Mouse (Mus musculus) heart, embryonic 16.5 days (tissue): Measurements from ENCODE around the gene Kank3. TPM values are rescaled to one million over a fixed set of nuclear protein-coding genes. Genes with fewer than 3 reads are reported as not detected.
A peak's percentile ranks its signal among the peaks of the same experiment; 100 is the strongest.

Experiments
- ATAC-seq: fragments of 200-750 bp; cut with Nextera tagmentation; replicated peaks from 2 replicates; pipeline ENCODE4 v1.8.0; 2017; ENCODE audit warnings: moderate number of reproducible peaks; ENCODE audit not compliant: insufficient read depth, low FRiP score; ENCODE audit errors: extremely low read depth
- H3K27ac ChIP-seq: fragments of 300-500 bp; sonication (generic); 2 replicates; pipeline ENCODE4 v1.5.1; 2014; ENCODE audit warnings: mild to moderate bottlenecking, low read length, control low read depth, moderate library complexity
- H3K27me3 ChIP-seq: fragments of 300-500 bp; sonication (generic); 2 replicates; pipeline ENCODE4 v1.6.1; 2014; ENCODE audit warnings: low read length, mixed read lengths; ENCODE audit not compliant: control insufficient read depth, insufficient read depth
- H3K36me3 ChIP-seq: fragments of 300-500 bp; sonication (generic); 2 replicates; pipeline ENCODE4 v1.6.1; 2014; ENCODE audit not compliant: control insufficient read depth, insufficient read depth
- H3K4me1 ChIP-seq: fragments of 300-500 bp; sonication (generic); 2 replicates; pipeline ENCODE4 v1.6.1; 2014; ENCODE audit warnings: low read length, mixed read lengths; ENCODE audit not compliant: control insufficient read depth, insufficient read depth
- H3K4me2 ChIP-seq: fragments of 300-500 bp; sonication (generic); 2 replicates; pipeline ENCODE4 v1.6.1; 2014; ENCODE audit warnings: low read depth, mild to moderate bottlenecking, control low read depth, low read length
- H3K4me3 ChIP-seq: fragments of 300-500 bp; sonication (generic); 2 replicates; pipeline ENCODE4 v1.5.1; 2014; ENCODE audit warnings: mild to moderate bottlenecking, control low read depth, low read length
- H3K9ac ChIP-seq: fragments of 300-500 bp; sonication (generic); 2 replicates; pipeline ENCODE4 v1.6.1; 2014; ENCODE audit warnings: low read length, control low read depth
- H3K9me3 ChIP-seq: fragments of 300-500 bp; sonication (generic); replicated peaks from 2 replicates; pipeline ENCODE4 v1.6.1; 2016; ENCODE audit warnings: low read length; ENCODE audit not compliant: control insufficient read depth
- WGBS: fragments of 180-500 bp; shearing (Covaris S2); extraction: QIAGEN DNeasy Blood & Tissue Kit; methylation state at CpG from one replicate; pipeline ENCODE4 v1.1.7; 2014; 5-methylcytosine and 5-hydroxymethylcytosine counted together
- polyA plus RNA-seq: library from polyadenylated mRNA; unstranded; fragments of >200 nt; fragmentation: Nextera tagmentation; extraction: Ambion mirVana; gene quantifications from 2 replicates; pipeline ENCODE4 v1.2.1, GENCODE M21; 2015

Gene Kank3
- polyA plus RNA-seq, 1 experiment from 2014 or later, result 48.5 TPM

GRCm38 (mm10) chr17:33865330-33866030, 55.2 kb downstream of the Kank3 start:
- H3K4me2 ChIP-seq, result peak overlapping the region; percentile 37; the same call in 1 of the 2 replicates
- H3K4me3 ChIP-seq, result no peak overlapping the region
- no peaks in the 10 kb centered on the region for H3K9me3 ChIP-seq
- WGBS, result 23% methylated on average over 8 of the region's 9 CpGs
- H3K27me3 ChIP-seq, result no peaks in the 10 kb centered on the region
- H3K4me1 ChIP-seq, result 0 out of 2 replicates have a peak, but pooled peaks cover 2% of the 10 kb centered on the region
- no peaks in the 10 kb centered on the region for H3K36me3 ChIP-seq
- H3K9ac ChIP-seq, result no peak overlapping the region
- ATAC-seq, result no peak
- H3K27ac ChIP-seq, result no peak overlapping the region

Other genes starting within 250 kb of the Kank3 start
- gene Zfp414, start 181.4 kb upstream of the Kank3 start, polyA plus RNA-seq, result 25.8 and 28.7 TPM in 2 replicates
- 0.41 and 0.49 TPM in 2 replicates for gene Pram1, start 172.5 kb upstream of the Kank3 start, polyA plus RNA-seq
- 192 and 225 TPM in 2 replicates for gene Hnrnpm, start 123.7 kb upstream of the Kank3 start, polyA plus RNA-seq
- 96.0 and 100 TPM in 2 replicates for gene March2, start 91.8 kb upstream of the Kank3 start, polyA plus RNA-seq
- 278 and 304 TPM in 2 replicates for gene Rab11b, start 50.0 kb upstream of the Kank3 start, polyA plus RNA-seq
- gene Angptl4, start 28.7 kb upstream of the Kank3 start, polyA plus RNA-seq, result 16.4 and 20.5 TPM in 2 replicates
- 388 and 436 TPM in 2 replicates for gene Rps28, start 14.0 kb downstream of the Kank3 start, polyA plus RNA-seq
- 535 and 549 TPM in 2 replicates for gene Ndufa7, start 14.1 kb downstream of the Kank3 start, polyA plus RNA-seq
- gene Cd320, start 32.6 kb downstream of the Kank3 start, polyA plus RNA-seq, result 37.6 and 41.9 TPM in 2 replicates
- not detected in 2 replicates for gene Gm7029, start 63.3 kb downstream of the Kank3 start, polyA plus RNA-seq
- gene Kifc1, start 80.1 kb downstream of the Kank3 start, polyA plus RNA-seq, result 7.8 and 8.3 TPM in 2 replicates
- gene Platr17, start 94.6 kb downstream of the Kank3 start, polyA plus RNA-seq, result 0.30 TPM in 1 of 2 replicates, not detected in the other
- gene Daxx, start 98.9 kb downstream of the Kank3 start, polyA plus RNA-seq, result 34.8 and 39.4 TPM in 2 replicates
- 56.1 and 64.3 TPM in 2 replicates for gene Tapbp, start 105.4 kb downstream of the Kank3 start, polyA plus RNA-seq
- 12.8 and 14.0 TPM in 2 replicates for gene Zbtb22, start 105.4 kb downstream of the Kank3 start, polyA plus RNA-seq
- 40.8 and 42.9 TPM in 2 replicates for gene Rgl2, start 119.0 kb downstream of the Kank3 start, polyA plus RNA-seq
- 125 and 133 TPM in 2 replicates for gene Pfdn6, start 129.8 kb downstream of the Kank3 start, polyA plus RNA-seq
- gene Wdr46, start 130.1 kb downstream of the Kank3 start, polyA plus RNA-seq, result 19.3 and 20.5 TPM in 2 replicates
- 5.7 and 5.8 TPM in 2 replicates for gene B3galt4, start 141.0 kb downstream of the Kank3 start, polyA plus RNA-seq
- gene Vps52, start 145.3 kb downstream of the Kank3 start, polyA plus RNA-seq, result 39.7 and 42.5 TPM in 2 replicates
- gene Rps18, start 145.5 kb downstream of the Kank3 start, polyA plus RNA-seq, result 873 and 901 TPM in 2 replicates
- 66.0 and 100 TPM in 2 replicates for gene H2-K1, start 189.8 kb downstream of the Kank3 start, polyA plus RNA-seq
- 13.0 and 13.7 TPM in 2 replicates for gene Ring1, start 214.2 kb downstream of the Kank3 start, polyA plus RNA-seq
- 53.0 and 59.1 TPM in 2 replicates for gene H2-Ke6, start 217.5 kb downstream of the Kank3 start, polyA plus RNA-seq
- gene Slc39a7, start 221.2 kb downstream of the Kank3 start, polyA plus RNA-seq, result 108 and 119 TPM in 2 replicates
- 33.7 and 34.5 TPM in 2 replicates for gene Rxrb, start 221.3 kb downstream of the Kank3 start, polyA plus RNA-seq
- 1.1 and 1.2 TPM in 2 replicates for gene Col11a2, start 228.9 kb downstream of the Kank3 start, polyA plus RNA-seq